Mouse (Mus musculus) stomach, embryonic 14.5 days (tissue): ENCODE results near the gene Lyrm9. TPM values are rescaled to one million over a fixed set of nuclear protein-coding genes. Genes with fewer than 3 reads are reported as not detected.

Experiments used
- ATAC-seq: fragments of 200-750 bp; cut with Nextera tagmentation; 2 replicates; pipeline ENCODE4 v1.8.0; 2017; ENCODE audit warnings: low read depth, moderate TSS enrichment; ENCODE audit not compliant: insufficient number of reproducible peaks, insufficient read depth, low FRiP score
- H3K27ac ChIP-seq: fragments of 300-500 bp; sonication (generic); 2 replicates; pipeline ENCODE4 v1.5.1; 2014; ENCODE audit warnings: mild to moderate bottlenecking, low read length, moderate library complexity, mixed read lengths
- H3K27me3 ChIP-seq: fragments of 300-500 bp; sonication (generic); 2 replicates; pipeline ENCODE4 v1.6.1; 2014; ENCODE audit warnings: low read length, control low read depth, mixed read lengths; ENCODE audit not compliant: control insufficient read depth, insufficient read depth
- H3K36me3 ChIP-seq: fragments of 300-500 bp; sonication (generic); 2 replicates; pipeline ENCODE4 v1.6.1; 2014; ENCODE audit warnings: mild to moderate bottlenecking, control low read depth, low read length, moderate library complexity, mixed read lengths; ENCODE audit not compliant: control insufficient read depth, insufficient read depth
- H3K4me1 ChIP-seq: fragments of 300-500 bp; sonication (generic); 2 replicates; pipeline ENCODE4 v1.6.1; 2014; ENCODE audit warnings: low read length, control low read depth, mixed read lengths; ENCODE audit not compliant: control insufficient read depth, insufficient read depth
- H3K4me2 ChIP-seq: fragments of 300-500 bp; sonication (generic); replicated peaks from 2 replicates; pipeline ENCODE4 v1.6.1; 2014; ENCODE audit warnings: low read depth, low read length, control low read depth
- H3K4me3 ChIP-seq: fragments of 300-500 bp; sonication (generic); 2 replicates; pipeline ENCODE4 v1.5.1; 2014; ENCODE audit warnings: low read depth, low read length, control low read depth
- H3K9ac ChIP-seq: fragments of 300-500 bp; sonication (generic); replicated peaks from 2 replicates; pipeline ENCODE4 v1.6.1; 2014; ENCODE audit warnings: low read depth, mild to moderate bottlenecking, control low read depth, low read length, moderate library complexity, mixed read lengths
- H3K9me3 ChIP-seq: fragments of 300-500 bp; sonication (generic); 2 replicates; pipeline ENCODE4 v1.6.1; 2016; ENCODE audit warnings: low read depth, low read length, control low read depth; ENCODE audit not compliant: control insufficient read depth
- WGBS: fragments of 180-500 bp; shearing (Covaris S2); extraction: QIAGEN DNeasy Blood & Tissue Kit; methylation state at CpG from one replicate; pipeline ENCODE4 v1.1.7; 2014; 5-methylcytosine and 5-hydroxymethylcytosine counted together
- polyA plus RNA-seq: library from polyadenylated mRNA; unstranded; fragments of >200 nt; fragmentation: Nextera tagmentation; extraction: Ambion mirVana; gene quantifications from 2 replicates; pipeline ENCODE4 v1.2.1, GENCODE M21; 2014

Lyrm9 gene
- polyA plus RNA-seq, 1 experiment from 2014 or later, result 11.9 TPM

DNA sequence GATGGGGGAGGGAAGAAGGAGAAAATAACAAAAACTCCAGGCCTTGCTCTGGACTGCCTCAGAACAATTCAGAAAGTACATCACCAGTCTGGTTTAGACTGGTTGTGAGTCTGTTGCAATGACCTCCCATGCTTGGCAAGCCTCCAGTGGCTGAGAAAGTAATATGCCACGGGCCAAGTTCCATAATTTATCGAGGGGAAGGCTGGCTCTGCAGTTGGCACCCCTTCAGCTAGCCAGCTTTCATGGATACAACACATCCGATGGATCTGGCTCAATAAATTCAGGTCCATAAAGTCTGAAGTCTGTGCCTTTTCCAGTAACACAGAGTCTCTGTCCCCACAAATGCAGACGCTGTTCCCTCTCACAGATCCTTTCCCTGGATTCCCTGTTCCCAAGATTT is 34.8 kb upstream of the Lyrm9 start:
- H3K4me3 ChIP-seq, result no peak overlapping the region
- H3K9ac ChIP-seq, result no peak overlapping the region
- no peaks in the 10 kb centered on the region for H3K9me3 ChIP-seq
- no peaks in the 10 kb centered on the region for H3K36me3 ChIP-seq
- no peak overlapping the region for H3K27ac ChIP-seq
- WGBS, result 40% methylated on average over 4 of the region's 4 CpGs
- no peaks in the 10 kb centered on the region for H3K27me3 ChIP-seq
- no peak overlapping the region for H3K4me2 ChIP-seq
- 0 out of 2 replicates have a peak, but pooled peaks cover 2% of the 10 kb centered on the region for H3K4me1 ChIP-seq
- no peak for ATAC-seq

DNA sequence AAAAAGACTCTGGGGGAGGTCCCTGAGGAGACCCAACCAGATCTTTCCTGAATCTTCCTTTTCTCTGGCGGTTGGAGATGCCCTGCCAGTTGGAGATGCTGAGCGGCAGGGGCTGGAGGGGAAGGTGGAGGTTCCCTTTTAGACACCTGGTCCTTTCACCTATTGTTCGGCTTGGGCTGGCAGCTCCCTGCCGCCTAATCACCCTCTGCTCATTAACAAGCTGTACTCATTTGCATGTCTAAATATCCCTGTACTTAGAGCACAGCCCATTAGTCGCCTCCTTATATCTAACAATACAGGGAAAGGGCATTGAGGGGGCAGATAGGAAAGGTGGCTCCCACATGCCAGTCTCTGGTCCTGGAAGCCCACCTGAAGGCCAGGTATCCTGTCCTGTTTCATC is 34.3 kb upstream of the Lyrm9 start:
- Histone ChIP-seq H3K27ac (no peak overlapping the region), H3K36me3 (no peaks in the 10 kb centered on the region), H3K9me3 (no peaks in the 10 kb centered on the region), H3K9ac (no peak overlapping the region), H3K4me3 (no peak overlapping the region), H3K4me2 (no peak overlapping the region), H3K27me3 (no peaks in the 10 kb centered on the region), H3K4me1 (0 out of 2 replicates have a peak, but pooled peaks cover 2% of the 10 kb centered on the region)
- 67% methylated on average over 5 of the region's 5 CpGs for WGBS
- ATAC-seq, result no peak

DNA sequence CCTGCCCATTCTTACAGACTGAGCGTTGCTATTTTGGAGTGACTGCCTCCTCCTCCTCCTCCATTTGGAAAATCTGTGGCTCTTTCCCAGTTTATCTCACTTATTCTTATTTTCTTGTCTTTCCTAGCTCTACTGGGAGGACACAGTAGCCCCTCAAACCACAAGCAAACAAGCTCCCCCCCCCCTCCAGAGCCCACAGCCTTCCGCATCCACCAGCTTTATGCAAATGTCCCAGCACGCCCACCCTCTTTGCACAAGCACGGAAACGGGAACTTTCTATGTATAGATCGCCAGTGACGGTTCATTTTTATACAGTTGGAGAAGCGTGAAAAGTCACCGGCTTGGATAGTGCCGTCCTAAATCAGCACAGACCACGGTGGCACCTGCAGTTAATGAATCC is 33.9 kb upstream of the Lyrm9 start:
- Histone ChIP-seq H3K9ac (no peak overlapping the region), H3K4me1 (0 out of 2 replicates have a peak, but pooled peaks cover 2% of the 10 kb centered on the region), H3K4me2 (peak overlapping the region; percentile 10; the same call in 1 of the 2 replicates), H3K9me3 (no peaks in the 10 kb centered on the region), H3K27ac (no peak overlapping the region), H3K4me3 (no peak overlapping the region), H3K36me3 (no peaks in the 10 kb centered on the region), H3K27me3 (no peaks in the 10 kb centered on the region)
- peak; percentile 37; the same call in 1 of the 2 replicates for ATAC-seq
- WGBS, result 45% methylated on average over 11 of the region's 11 CpGs

DNA sequence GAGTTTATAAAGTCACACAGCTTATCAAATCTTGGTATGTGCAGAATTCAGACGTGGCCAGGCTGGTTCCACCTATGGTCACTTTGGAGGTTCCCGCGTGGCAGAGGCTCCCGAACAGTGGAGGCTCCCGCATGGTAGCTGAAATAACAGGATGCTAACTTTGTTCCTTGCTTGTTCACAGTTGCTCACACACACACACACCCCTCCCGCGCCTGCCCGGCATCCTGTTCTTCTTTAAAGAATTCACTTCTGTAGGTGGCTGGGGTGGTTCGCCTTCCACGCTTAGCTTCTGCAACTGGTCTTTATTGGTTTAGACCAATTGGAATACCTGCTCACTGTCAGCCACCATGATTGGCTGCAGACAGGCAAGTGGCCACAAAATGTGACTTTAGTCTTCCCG is 33.3 kb upstream of the Lyrm9 start:
- ATAC-seq, result no peak
- H3K9ac ChIP-seq, result no peak overlapping the region
- H3K4me1 ChIP-seq, result 0 out of 2 replicates have a peak, but pooled peaks cover 2% of the 10 kb centered on the region
- no peak overlapping the region for H3K4me2 ChIP-seq
- 81% methylated on average over 11 of the region's 11 CpGs for WGBS
- H3K27me3 ChIP-seq, result no peaks in the 10 kb centered on the region
- H3K4me3 ChIP-seq, result no peak overlapping the region
- no peak overlapping the region for H3K27ac ChIP-seq
- no peaks in the 10 kb centered on the region for H3K36me3 ChIP-seq
- H3K9me3 ChIP-seq, result no peaks in the 10 kb centered on the region

DNA sequence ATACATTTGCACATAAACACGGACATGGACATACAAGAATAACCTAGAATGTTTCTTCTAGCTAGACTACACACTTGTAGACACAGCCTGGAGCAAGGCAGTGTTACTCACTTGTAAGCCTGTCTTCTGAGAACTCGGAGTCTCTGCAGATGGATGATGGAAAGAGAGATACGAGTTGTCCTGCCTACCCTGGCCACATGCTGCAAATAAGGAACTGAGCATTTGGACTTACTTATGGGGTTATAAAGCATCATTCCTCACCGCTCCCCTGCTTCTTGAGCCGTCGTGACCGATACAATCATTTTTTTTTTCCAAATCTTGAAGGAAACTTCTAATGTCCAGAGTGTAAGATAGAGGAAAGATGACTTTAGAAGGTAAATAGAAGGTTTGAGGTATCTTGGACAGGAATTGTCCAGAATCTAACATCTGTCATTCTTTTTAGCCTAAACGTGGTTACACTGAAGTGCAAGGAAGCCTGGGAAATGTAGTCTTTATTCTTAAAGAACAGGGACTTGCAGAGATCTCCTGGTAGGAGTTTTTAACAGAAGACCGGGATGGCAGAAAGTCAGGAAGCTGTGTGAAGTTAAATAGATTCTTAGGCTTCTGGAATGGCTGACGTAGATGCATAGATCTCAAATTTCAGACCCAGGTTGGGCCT is 30.2 kb upstream of the Lyrm9 start:
- Histone ChIP-seq H3K27me3 (no peaks in the 10 kb centered on the region), H3K4me3 (no peak overlapping the region), H3K36me3 (no peaks in the 10 kb centered on the region), H3K9me3 (no peaks in the 10 kb centered on the region), H3K4me2 (no peak overlapping the region), H3K27ac (no peak overlapping the region), H3K9ac (no peak overlapping the region), H3K4me1 (0 out of 2 replicates have a peak, but pooled peaks cover 2% of the 10 kb centered on the region)
- 73% methylated on average over 10 of the region's 10 CpGs for WGBS
- ATAC-seq, result no peak

DNA sequence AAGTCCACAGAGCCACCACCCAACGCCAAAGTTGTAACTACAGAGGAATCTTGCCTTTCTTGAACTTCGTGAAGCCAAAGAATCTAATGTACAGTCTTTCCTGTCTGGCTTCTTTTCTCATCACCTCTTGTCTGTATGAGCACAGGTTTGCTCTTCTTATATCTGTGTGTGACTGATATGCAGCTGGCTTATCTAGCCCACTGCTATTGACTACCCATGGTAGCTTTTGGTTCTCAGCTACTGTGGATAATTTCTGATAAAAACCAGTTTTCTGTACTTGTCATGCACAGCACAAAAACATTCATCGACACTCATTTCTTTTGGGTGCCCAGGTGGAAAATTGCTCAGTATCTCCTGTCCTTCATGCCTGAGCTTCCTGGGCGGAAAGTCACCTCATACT is 25.3 kb upstream of the Lyrm9 start:
- Histone ChIP-seq H3K36me3 (no peaks in the 10 kb centered on the region), H3K27me3 (no peaks in the 10 kb centered on the region), H3K4me2 (no peak overlapping the region), H3K9me3 (no peaks in the 10 kb centered on the region), H3K27ac (no peak overlapping the region), H3K9ac (no peak overlapping the region), H3K4me3 (no peak overlapping the region), H3K4me1 (no peaks in the 10 kb centered on the region)
- WGBS, result 93% methylated on average over 4 of the region's 4 CpGs
- no peak for ATAC-seq

DNA sequence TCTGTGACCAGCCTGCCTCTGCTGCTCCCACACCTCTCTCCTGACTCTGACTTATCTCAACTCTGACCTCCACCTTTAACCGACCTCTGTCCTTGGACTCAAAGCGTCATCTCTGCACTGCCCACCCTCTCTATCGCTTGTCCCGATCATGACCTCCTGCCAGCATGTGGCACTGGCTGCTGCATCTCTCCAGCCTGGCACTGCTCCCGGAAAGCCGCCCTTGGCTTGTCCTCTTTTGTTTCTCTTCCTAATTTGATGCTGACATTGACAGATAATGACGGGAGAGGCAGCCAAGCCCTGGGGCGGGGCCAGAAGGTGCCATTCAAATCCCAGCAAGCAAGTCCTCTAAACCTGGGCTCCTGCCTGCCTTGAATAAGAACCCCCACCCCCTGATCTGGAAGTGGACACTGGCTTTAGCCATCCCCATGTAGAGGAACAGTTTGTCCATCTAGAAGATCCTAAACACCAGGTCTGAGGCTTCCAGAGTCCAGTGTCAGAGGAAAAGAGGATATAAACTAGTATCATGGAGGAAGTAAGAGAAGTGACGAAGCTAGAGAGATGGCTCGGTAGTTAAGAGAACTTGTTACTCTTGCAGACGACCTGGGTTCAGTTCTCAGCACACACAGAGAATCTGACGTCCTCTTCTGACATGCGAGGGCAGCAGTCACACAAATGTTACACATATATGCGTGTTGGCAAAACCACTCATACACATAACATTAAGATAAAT is 22.6 kb upstream of the Lyrm9 start:
- Histone ChIP-seq H3K36me3 (no peaks in the 10 kb centered on the region), H3K4me3 (no peak overlapping the region)

DNA sequence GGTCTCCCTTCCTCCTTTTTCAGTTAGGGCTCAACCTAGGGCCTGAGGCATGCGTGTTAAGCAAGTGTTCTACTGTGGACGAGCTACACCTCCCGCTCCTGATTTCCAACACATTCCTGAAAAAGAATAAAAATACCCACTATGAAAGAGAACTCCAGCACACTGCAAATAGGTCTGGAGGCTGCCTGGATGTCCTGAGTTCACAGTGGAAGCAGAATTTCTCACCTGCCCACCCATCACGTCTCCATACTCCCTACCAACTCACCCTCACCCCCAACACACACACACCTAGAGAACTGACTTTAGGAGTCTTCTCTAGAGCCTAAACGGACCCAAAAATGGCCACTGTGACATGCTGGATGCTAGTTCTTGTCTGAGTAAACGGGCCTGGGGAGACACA is 21.8 kb upstream of the Lyrm9 start:
- Histone ChIP-seq H3K4me2 (no peak overlapping the region), H3K9me3 (no peaks in the 10 kb centered on the region), H3K9ac (no peak overlapping the region), H3K4me1 (no peaks in the 10 kb centered on the region), H3K36me3 (no peaks in the 10 kb centered on the region), H3K27me3 (no peaks in the 10 kb centered on the region), H3K4me3 (no peak overlapping the region), H3K27ac (no peak overlapping the region)
- ATAC-seq, result no peak
- WGBS, result 86% methylated on average over 6 of the region's 6 CpGs

More for the DNA sequence above, 22.6 kb upstream of the Lyrm9 start:
- Histone ChIP-seq H3K4me2 (no peak overlapping the region), H3K9me3 (no peaks in the 10 kb centered on the region), H3K27me3 (no peaks in the 10 kb centered on the region), H3K27ac (no peak overlapping the region), H3K9ac (no peak overlapping the region), H3K4me1 (no peaks in the 10 kb centered on the region)
- no peak for ATAC-seq
- 65% methylated on average over 14 of the region's 14 CpGs for WGBS
